Mouse (Mus musculus) small intestine, adult 2 months (tissue): Measurements from ENCODE around the gene Heatr5a.

ENCODE experiments used
- CTCF ChIP-seq: fragments of 200-500 bp; IDR thresholded peaks from 2 replicates; pipeline ENCODE4 v1.5.1; 2012; ENCODE audit warnings: low read depth, mild to moderate bottlenecking, control low read depth, inconsistent platforms, low read length, moderate library complexity, mixed read lengths; ENCODE audit not compliant: insufficient replicate concordance, insufficient read length; ENCODE audit errors: extremely low read depth
- POLR2A ChIP-seq: fragments of 200-500 bp; IDR thresholded peaks from 2 replicates; pipeline ENCODE4 v1.6.1; 2012; ENCODE audit warnings: low read depth, mild to moderate bottlenecking, control low read depth, inconsistent platforms, low read length, moderate library complexity

- TF ChIP-seq CTCF (no peak), POLR2A (no peak)
Measured at GRCm38 (mm10) chr12:51866226-51866910, 104.8 kb downstream of the Heatr5a start.
